Mouse (Mus musculus) ES-Bruce4 (cell line): ENCODE measurements around the gene Slc11a2.

Experiments used
- CTCF ChIP-seq: IDR thresholded peaks from one replicate; pipeline ENCODE4 v1.8.1; 2011; ENCODE audit warnings: low read depth, low read length
- EP300 ChIP-seq: IDR thresholded peaks from 2 replicates; pipeline ENCODE4 v1.6.1; 2011; ENCODE audit warnings: low read depth, low read length; ENCODE audit not compliant: insufficient read depth
- POLR2A ChIP-seq: IDR thresholded peaks from one replicate; pipeline ENCODE4 v1.8.1; 2011; ENCODE audit warnings: low read length; ENCODE audit not compliant: insufficient read depth

GRCm38 (mm10) chr15:100402798-100403197 is 22.1 kb downstream of the Slc11a2 start:
- TF ChIP-seq CTCF (no peak), EP300 (no peak), POLR2A (no peak)
